Mouse (Mus musculus) E14TG2a.4 (cell line): ENCODE measurements around the gene Sult4a1.

ENCODE experiments used
- H3K27me3 ChIP-seq: 2 replicates; pipeline ENCODE4 v1.6.1; 2014; ENCODE audit warnings: low read length, control low read depth; ENCODE audit not compliant: insufficient read depth
- H3K36me3 ChIP-seq: 2 replicates; pipeline ENCODE4 v1.6.1; 2014; ENCODE audit warnings: low read length, control low read depth; ENCODE audit not compliant: insufficient read depth
- H3K4me1 ChIP-seq: replicated peaks from 2 replicates; pipeline ENCODE4 v1.6.1; 2014; ENCODE audit warnings: low read depth, low read length, control low read depth
- H3K4me3 ChIP-seq: replicated peaks from 2 replicates; pipeline ENCODE4 v1.5.1; 2014; ENCODE audit warnings: mild to moderate bottlenecking, low read length
- H3K9me3 ChIP-seq: 2 replicates; pipeline ENCODE4 v1.6.1; 2014; ENCODE audit warnings: low read length, control low read depth
- CTCF ChIP-seq: conservative IDR thresholded peaks from 2 replicates; pipeline ENCODE4 v1.5.1; 2014; ENCODE audit warnings: low read length
- NANOG ChIP-seq: IDR thresholded peaks from 2 replicates; pipeline ENCODE4 v1.6.1; 2014; ENCODE audit warnings: borderline replicate concordance, low read length, mixed read lengths
- POU5F1 ChIP-seq: IDR thresholded peaks from 2 replicates; pipeline ENCODE4 v1.6.1; 2014; ENCODE audit warnings: low read length, borderline replicate concordance

Gene Sult4a1

DNA sequence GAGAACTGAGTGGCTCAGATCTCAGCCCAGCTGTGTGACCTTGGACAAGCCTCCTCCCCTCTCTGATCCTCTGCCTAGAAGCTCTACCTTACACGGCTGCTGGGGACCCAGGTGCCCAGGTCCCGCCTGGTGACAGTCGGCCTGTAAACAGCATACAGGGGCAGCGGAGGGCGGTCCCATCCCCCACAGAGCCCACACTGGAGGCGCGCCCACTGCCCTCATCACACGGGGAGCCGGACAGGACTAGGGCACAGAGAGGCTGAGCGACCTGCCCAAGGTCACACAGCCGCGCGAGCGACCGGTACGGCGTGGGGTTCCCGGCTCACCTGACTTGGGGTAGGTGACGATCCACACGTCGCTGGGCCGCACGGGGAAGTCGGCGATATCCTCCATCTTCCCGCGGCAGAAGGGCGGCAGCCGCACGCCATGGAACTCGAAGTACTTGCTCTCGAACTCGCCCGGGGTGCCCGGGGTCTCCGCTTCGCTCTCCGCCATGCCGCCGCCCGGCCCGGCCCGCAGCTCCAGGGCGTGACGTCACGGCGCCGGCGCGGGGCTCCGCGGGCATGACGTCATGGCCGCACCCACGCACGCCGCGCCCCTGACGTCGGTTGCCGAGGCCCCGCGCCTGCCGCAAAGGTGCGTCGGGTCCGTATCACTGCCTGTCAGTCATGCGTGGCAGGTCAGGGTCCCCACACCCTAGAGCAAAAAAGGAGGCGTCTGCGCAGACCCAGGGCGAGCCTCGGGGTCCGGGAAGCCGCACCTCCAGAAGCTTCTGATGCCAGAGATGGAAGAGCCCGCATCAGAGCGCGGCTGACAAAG, at the start of gene Sult4a1:
Sult4a1 (minus strand) TSS at position 650 of the 819 bp plus-strand sequence.
- Histone ChIP-seq H3K36me3 (no peaks in the 10 kb centered on the region), H3K4me1 (peaks cover 51% of the 10 kb centered on the region), H3K4me3 (peak within 1 kb of the TSS; percentile 86), H3K27me3 (peaks cover 40% of the 10 kb centered on the region), H3K9me3 (no peaks in the 10 kb centered on the region)
- TF ChIP-seq POU5F1 (no peak), NANOG (no peak), CTCF (no peak)

DNA sequence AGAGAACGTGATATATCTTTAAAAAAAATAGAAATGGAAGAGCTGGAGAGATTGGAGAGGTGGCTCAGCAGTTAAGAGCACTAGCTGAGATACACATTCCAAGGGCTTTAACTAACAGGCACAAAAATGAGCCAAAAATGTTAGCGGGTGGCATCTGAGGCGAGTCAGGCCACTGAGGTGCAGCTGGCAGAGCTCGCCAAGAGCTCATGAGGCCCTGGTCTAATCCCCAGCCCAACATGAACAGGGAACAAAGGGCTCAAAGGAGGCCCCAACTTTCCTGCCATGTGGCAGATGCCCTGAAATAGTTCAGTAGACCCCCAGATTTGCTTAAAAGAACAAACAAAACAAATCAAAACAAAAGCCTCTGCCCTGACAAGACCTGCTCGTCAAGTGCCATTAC, 35.4 kb upstream of the Sult4a1 start:
- Histone ChIP-seq H3K4me3 (no peak overlapping the region), H3K9me3 (peaks cover 10% of the 10 kb centered on the region), H3K4me1 (peaks cover 23% of the 10 kb centered on the region), H3K36me3 (no peaks in the 10 kb centered on the region), H3K27me3 (no peaks in the 10 kb centered on the region)
- TF ChIP-seq NANOG (no peak), POU5F1 (no peak), CTCF (no peak)

DNA sequence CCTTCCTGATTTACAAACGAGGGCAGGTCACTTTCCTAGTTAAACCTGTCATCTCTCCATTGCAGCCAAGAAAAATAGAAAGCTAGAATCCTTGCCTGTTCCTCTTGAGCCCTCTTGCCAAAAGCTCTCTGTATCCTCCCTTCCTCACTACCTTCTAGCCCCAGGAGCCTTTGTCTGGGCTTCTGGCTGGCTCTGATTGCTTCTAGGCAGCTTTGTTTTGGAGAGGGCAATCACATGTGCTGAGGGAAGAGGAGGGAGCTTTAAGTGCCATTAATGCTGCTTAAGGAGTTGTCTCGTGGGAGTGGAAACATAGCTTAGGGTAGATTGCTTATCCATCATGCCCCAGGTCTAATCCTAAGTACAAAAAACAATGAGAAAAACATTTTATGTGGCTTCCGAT, 34.6 kb upstream of the Sult4a1 start:
- H3K4me3 ChIP-seq, result no peak overlapping the region
- TF ChIP-seq NANOG (no peak), CTCF (no peak), POU5F1 (no peak)
- H3K27me3 ChIP-seq, result no peaks in the 10 kb centered on the region
- H3K9me3 ChIP-seq, result peaks cover 1% of the 10 kb centered on the region; the same call in 1 of the 2 replicates
- H3K4me1 ChIP-seq, result peaks cover 23% of the 10 kb centered on the region
- no peaks in the 10 kb centered on the region for H3K36me3 ChIP-seq

DNA sequence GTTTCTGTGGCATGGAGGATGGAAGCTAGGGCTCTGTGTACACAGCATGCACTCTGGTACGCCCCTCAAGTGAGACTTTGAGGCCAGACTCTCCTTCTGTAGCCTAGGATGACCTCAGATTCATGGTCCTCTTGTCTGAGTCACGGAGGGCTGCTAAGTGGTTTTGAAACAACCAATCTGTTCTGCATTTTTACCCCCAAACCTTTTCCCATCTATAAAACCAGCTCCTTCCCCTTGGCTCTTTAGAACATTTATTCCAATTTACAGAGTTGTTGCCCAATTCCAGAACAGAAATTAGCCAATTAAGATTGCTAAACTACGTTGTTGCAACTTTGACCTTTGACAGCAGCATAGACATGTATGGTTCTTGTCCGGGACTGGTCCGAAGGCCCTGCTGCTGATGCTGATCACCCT, 34.0 kb upstream of the Sult4a1 start:
- Histone ChIP-seq H3K9me3 (no peaks in the 10 kb centered on the region), H3K27me3 (no peaks in the 10 kb centered on the region), H3K36me3 (no peaks in the 10 kb centered on the region), H3K4me1 (peaks cover 23% of the 10 kb centered on the region), H3K4me3 (no peak overlapping the region)
- no peak for TF ChIP-seq NANOG
- no peak for TF ChIP-seq POU5F1
- TF ChIP-seq CTCF, result no peak

DNA sequence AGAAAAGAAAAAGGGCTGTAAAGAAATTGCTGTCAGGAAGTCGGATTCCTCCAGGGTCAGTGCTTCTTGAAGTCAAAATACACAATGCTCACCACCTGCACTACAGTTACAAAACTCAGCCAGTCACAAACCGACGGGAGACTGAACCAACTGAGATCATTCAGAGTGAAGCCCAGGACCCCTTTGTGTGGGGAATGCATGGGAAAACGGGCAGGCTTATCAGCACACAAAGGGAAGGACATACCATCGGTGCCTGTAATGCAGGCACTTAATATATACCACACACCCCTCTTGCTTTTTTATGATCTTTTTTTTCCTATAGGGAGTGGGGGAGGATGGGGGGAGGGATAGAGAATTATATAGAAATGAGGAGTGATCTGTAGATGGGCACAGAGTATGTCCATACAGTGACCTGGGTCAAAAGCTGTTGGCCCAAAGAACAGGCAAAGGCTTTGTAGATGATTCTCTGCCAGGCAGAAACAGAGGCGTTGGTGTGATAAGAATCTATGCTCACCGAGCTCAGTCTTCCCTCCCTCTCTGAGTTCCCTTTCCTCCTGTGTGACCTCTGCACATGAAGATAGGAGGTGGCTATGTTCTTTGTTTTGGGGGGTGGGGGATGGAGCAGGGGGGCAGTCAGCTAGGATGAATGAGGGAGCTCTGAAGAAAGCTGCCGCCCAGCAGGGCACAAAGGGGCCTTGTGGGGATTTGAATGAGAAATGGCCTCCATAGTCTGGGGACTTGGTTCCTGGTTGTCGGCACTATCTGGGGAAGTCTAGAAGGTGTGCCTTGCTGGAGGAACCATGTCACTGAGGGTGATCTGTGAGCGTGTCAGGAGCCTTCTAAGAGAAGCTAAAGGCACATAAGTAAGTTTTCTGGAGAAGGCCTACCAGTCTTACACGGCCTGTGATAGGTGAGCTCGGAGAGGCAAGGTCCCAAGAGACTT, 31.2 kb upstream of the Sult4a1 start:
- H3K4me1 ChIP-seq, result peaks cover 28% of the 10 kb centered on the region
- peaks cover 9% of the 10 kb centered on the region; the same call in 1 of the 2 replicates for H3K27me3 ChIP-seq
- H3K9me3 ChIP-seq, result no peaks in the 10 kb centered on the region
- H3K4me3 ChIP-seq, result no peak overlapping the region
- no peaks in the 10 kb centered on the region for H3K36me3 ChIP-seq
- TF ChIP-seq CTCF (no peak), POU5F1 (no peak), NANOG (no peak)

DNA sequence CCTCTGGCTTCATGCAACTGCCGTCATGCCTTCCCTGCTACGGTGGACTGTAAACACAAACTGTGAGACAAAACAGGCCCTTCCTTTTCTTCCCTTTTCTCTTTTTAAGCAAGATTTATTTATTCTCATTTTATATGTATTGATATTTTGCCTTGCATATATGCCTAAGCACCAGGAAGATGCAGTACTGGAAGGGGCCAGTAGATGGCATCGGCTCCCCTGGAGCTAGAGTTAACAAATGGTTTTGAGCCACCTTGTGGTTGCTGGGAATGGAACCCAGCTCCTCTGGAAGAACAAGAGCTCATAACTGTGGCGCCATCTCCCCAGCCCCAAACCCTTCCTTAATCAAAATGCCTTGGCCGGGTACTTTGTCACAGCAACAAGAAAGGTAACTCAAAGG, 29.9 kb upstream of the Sult4a1 start:
- no peaks in the 10 kb centered on the region for H3K9me3 ChIP-seq
- H3K36me3 ChIP-seq, result no peaks in the 10 kb centered on the region
- H3K27me3 ChIP-seq, result peaks cover 9% of the 10 kb centered on the region; the same call in 1 of the 2 replicates
- H3K4me1 ChIP-seq, result peaks cover 41% of the 10 kb centered on the region
- no peak overlapping the region for H3K4me3 ChIP-seq
- TF ChIP-seq NANOG (no peak), CTCF (peak; percentile 100)

DNA sequence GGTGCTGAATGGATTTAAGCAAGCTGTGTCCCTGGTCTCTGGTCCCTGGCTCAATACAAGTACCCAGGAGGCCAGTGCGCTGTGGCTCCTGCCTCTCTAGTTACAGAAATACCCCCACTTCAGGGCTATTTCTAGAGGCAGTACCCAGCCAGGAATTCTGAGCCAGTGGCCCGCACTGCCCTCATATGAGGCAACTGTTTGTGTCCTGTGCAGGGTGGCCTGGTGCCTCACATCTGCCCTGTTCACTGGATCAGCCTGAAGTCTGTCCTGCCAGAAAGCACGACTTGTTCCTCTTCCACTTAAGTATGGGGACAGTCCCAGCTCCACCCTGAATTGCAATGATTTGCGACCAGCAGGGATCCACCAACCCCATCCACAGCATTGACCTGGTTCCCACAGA, 27.9 kb upstream of the Sult4a1 start:
- Histone ChIP-seq H3K4me3 (no peak overlapping the region), H3K4me1 (peaks cover 39% of the 10 kb centered on the region), H3K27me3 (peaks cover 9% of the 10 kb centered on the region; the same call in 1 of the 2 replicates), H3K36me3 (no peaks in the 10 kb centered on the region), H3K9me3 (no peaks in the 10 kb centered on the region)
- TF ChIP-seq NANOG (no peak), POU5F1 (no peak), CTCF (no peak)

DNA sequence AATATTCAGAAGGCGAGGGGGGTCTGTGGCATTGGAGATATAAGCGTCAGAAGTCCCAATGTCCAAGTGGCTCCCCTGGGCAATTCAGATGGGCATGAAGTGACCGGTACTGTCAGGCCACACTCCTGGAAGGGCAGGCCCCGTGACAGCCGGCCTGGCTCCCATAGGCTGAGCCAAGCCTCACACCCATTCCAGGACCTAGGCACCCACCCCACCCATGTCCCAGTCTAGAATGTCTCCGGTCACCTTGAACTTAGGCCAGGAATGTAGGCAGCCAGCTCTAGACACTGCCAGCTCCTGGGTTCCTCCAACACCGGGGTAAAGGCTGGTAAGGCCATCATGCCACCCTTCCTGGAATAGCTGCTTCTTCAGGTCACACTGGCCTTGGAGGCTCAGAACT, 26.4 kb upstream of the Sult4a1 start:
- TF ChIP-seq NANOG, result no peak
- TF ChIP-seq POU5F1, result no peak
- no peak for TF ChIP-seq CTCF
- Histone ChIP-seq H3K36me3 (no peaks in the 10 kb centered on the region), H3K27me3 (peaks cover 9% of the 10 kb centered on the region; the same call in 1 of the 2 replicates), H3K4me1 (peaks cover 34% of the 10 kb centered on the region), H3K9me3 (no peaks in the 10 kb centered on the region), H3K4me3 (peak overlapping the region; percentile 64; the same call in 1 of the 2 replicates)
